Mouse (Mus musculus) heart, postnatal 14 days (tissue): Measurements from ENCODE around the gene Spata2l. TPM values are rescaled to one million over a fixed set of nuclear protein-coding genes. Genes with fewer than 3 reads are reported as not detected.
"Not testable (repeated sequence)": the region's sequence is repeated elsewhere in the genome, so short reads cannot be mapped to it uniquely, and the experiment has no call there.

Experiments
- DNase-seq, 2 experiments: peaks; one replicate each; pipeline ENCODE4 v3.0.0; 2021 to 2022
- intact Hi-C: fragments of 180-260 bp; cut with DNase I; formaldehyde crosslinking; loops from one replicate; pipeline ENCODE4 v1.15.1; 2025
- total RNA-seq, 2 experiments: library from RNA; stranded (reverse); gene quantifications; 2 replicates each; pipeline ENCODE4 v1.2.3; 2021

Spata2l gene
- total RNA-seq, 2 experiments from 2014 or later = 6.5 to 6.9 TPM

DNA sequence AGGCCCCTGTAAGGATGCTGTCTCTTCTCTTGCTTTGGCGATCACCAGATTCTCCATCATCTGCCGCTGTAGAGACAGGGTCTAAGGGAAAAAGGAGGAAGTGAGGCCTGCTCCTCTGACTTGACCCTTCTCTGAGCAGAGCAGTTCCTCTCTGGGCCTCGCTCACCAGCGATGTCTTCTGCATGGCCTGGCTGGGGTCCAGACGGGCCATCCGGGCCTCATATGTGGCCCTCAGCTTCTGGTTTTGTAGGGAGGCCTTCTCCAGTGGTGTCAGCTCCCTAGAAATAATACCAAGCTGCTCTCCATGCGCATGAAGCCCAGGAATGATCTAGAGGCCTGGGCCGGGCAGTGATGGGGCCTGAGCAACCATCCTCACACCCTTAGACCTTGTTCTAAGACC lies 12.6 kb upstream of the Spata2l start:
- no peak for DNase-seq
- intact Hi-C loops = no loop called here

DNA sequence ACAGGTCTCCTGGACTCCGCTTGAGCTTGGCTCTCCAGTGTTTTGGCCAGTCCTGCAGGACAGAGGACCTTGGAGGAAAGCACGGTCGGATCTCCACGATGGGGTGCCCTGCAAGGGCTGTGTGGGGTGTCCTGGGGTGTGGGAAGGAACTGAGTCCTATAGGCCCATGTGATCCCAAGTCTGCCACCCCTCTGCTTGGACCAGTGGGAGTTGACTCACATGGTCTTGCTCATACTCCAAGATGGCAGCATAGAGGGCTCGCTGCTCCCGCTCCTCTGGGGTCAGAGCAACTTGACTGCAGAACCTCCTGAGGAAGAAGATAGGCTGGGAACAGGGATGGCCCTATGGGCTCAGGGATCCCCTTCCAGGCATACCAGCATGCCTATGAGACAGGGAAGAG lies 11.7 kb upstream of the Spata2l start:
- DNase-seq = no peak

DNA sequence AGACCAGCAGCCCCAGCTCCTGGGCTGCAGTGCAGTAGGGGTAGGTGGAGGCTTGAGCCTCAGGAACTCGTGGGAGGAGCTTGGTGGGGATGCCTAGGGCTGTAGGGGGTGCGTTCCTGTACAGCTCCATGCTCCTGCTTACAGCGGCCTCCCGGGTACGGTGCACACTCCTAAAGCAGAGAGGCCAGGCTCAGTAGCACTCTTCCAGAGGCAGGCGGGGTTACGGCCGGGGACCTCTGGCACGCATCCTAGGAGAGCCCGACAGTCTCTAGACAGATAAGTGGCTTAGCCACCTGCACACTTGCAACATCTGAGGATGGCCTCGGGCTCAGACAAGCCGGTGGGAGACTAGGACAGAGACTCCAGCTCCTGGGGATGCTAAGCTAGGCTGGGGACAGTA lies 9.5 kb upstream of the Spata2l start:
- intact Hi-C loops = no loop called here
- DNase-seq = no peak

More for the DNA sequence above, 11.7 kb upstream of the Spata2l start:
- intact Hi-C loops = no loop called here

DNA sequence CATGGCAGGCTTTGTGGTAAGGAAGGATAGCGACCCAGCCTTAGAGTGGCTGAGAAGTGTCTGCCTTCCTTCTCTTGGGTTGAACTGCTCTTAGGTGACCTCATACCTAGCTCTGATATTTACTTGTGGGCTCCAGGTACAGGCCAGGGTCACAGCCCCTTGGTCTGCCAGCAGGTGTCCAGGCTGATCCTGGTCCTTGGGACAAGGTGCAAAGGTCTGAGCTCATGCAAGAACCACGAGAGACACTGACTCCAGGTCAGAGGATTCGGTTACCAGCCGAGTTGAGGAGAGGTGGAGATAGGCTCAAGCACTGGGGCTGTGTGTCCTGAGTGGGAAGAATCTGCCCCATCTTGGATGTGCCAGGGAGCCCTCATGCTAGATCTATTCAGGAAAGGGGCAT lies 8.3 kb upstream of the Spata2l start:
- no peak for DNase-seq
- intact Hi-C loops = no loop called here

DNA sequence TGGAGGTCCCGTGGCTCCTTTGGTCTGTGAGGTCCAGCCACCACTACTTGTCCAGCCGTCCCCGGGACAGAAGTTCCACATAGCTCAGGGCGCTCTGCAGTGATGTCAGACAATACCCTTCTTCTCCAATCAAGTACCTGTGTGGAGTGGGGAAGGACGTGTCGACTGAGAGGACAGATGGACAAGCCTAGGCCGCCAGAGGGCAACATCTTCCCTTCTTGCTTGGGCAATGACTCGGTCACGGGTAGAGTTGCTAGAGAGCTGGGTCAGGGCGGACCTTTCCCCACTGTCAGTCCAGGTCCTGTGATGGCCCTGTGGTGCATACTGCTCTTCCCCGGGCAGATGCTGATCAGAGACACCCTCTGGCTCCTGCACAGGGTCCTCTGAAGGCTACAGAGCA lies 7.0 kb upstream of the Spata2l start:
- DNase-seq = no peak
- intact Hi-C loops = no loop called here

DNA sequence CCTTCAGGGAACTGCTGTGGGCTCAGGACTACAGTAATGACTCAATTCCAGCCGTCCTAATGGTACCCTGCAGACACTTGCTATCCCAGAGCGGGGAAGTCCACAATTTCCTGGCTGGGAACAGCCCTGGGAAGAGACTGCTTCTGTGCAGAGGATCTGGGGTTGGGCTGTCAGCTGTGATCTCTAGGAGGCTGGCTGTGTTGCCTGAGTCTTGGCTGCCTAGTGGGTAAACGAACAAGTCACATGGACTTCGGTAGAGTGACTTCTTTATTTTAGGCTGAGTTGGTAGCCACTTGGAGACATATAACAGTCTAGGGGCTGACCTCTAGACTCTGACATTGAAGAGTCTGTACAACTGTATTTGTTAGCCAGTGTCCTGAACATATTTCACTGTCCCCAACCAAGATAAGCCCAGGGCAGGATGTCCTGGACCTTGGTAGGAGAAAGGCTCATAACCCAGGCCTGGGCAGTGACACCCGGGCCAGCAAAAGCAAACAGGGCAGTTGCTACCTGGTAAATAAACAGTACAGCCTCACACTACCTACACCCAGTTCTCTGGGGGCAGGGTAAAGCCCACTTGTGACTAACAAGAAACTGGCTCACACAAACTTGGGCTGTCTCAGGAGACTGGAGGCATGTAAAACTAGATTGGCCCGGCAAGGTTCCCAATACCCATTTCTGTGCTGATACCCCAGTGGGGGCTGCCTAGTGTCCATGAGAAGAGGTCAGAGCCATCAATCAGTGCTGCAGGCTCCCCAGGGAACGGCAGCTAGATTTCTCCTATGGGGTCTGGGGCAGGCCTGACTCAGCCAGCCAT lies 6.3 kb upstream of the Spata2l start:
- DNase-seq = no peak
- intact Hi-C loops = no loop called here

DNA sequence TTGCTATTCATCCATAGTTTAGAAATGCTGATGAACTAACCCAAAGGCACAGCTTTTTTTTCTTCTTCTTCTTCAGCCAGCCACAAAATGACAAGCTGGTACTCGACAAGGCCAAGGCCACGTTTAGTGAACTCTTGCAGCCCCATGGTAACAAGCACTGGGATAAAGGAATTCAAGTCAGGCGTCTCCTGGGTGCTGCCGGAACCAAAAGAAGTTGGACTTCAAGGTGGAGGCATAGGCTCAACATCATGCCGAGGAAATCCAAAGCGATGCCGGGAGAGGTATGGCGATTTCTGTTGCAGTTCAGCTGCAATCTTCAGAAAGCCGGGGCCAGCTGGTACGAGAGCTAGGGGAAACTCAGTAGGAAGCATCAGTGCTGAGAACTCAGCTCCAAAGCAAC lies 3.4 kb upstream of the Spata2l start:
- intact Hi-C loops = no loop called here

DNA sequence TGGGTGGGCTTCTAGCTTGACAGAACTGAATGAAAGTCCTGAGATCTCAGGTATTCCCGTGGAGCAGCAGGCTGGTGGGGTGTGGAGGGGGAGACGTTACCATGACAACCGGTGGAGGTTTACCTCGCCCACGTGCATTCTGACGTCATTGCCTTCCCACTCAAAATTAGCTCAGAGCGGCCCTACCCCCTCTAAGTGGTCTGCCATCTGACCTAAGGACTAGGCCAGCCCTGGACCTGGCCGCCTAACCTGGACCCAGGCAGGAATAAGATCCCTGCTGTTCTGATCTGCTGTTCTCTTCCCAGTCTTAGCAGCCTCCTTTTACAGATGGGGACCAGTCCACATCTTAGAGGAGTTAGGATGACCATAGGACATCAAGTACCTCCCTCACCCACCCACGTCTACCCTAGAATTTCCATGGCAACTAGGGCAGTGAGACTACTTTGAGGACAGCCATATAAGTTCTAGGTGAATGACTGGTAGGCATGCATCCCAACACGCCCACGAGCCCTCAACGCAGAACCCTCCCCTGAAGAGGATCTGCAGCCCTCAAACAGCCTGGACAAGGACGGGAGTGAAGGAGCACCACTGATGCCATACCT lies 1.0 kb downstream of the Spata2l start:
- intact Hi-C loops = no loop called here
- no peak for DNase-seq

More for the DNA sequence above, 3.4 kb upstream of the Spata2l start:
- no peak for DNase-seq

DNA sequence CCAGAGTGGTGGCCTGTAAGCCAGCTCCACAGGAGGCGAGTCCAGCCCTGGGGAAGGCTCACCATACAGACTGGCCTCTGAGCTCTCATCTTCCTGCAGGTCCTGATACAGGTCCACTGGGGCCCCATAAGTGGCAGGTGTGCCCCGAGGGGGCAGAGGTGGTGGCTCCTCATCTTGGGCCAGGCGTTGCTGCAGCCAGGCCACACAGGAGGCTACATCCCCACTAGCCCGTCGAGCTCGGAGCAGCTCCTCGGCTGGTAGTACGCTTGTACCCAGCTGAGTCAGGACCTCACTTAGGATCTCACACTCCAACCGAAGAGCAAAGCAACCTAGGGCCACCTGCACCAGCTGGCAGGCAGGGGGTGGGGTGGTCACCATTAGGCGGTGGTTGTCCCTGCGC lies 2.3 kb downstream of the Spata2l start:
- DNase-seq = no peak
- intact Hi-C loops = no loop called here

DNA sequence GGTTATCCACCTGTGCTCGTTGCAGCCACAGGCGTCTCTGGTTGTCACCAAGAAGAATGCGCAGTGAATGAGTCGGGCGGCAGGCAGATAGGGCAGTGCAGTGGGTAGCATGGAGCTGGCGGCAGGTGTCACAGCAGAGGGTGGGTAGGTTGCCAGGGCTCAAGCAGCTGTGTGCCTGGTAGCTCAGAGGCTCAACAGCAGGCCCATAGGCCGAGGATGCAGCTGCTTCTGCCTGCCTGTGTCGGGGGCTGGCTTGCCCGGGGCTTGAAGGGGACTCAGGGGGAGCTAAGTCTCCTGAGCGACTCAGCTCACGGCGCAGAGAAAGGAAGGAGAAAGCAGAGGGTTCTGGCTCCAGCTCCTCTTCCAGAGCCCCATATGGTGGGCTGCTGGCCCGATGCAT lies 2.7 kb downstream of the Spata2l start:
- intact Hi-C loops = no loop called here
- no peak for DNase-seq

DNA sequence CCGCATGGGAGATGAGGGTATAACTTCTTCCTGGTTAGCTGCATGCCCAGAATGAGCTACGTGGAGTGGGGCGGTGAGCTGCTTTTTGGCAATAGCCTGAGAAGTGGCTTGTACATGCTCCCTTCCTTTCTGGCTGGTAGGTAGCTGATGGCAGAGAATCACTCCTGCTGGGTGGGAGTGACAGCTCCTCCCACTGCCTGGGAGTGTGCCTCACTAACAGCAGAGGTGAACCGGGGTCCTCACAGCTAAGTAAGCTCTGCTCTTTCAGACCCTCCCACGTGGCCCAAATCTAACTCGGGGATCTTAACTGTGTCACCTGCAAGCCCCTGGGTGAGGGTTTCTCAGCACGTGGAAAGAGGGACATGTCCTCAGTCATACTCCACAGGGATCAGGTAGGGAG lies 3.5 kb downstream of the Spata2l start:
- DNase-seq = no peak
- intact Hi-C loops = no loop called here

DNA sequence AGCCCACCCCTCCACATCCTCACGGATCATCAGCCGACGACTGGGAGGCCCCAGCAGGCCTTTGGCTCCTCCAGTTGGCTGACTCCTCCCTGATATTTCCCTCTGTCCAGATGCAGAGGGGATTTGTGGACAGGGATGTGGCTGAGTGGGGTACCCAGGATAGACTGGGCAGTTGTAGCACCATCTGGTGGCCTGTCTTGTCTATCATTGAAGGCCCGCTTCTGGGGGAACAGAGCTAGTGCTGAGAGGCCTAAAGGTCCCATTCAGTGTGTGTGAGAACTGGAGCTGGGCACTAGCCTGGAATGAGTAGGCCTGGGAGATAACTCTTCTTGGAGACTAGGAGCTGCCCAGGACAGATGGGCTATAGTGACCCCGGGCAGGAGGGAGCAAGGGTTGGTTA lies 4.3 kb downstream of the Spata2l start:
- intact Hi-C loops = no loop called here
- DNase-seq = peak in 1 of 2 experiments; percentile 32

DNA sequence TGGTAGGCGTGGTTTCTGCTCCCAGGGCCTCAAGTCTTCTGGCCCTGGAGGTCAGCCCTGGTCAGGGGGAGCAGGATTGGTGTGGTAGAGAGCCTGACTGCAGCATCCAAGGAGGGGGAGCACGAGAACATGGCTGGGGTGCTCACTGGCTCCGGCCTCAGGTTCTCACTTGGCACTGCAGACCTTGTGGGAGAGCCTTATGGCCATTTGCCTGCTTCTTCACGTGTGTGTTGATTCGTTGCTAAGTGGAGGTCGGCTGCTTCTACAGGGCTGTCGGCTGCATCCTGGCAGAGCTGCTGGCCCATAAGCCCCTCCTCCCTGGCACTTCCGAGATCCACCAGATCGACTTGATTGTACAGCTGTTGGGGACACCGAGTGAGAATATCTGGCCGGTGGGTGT lies 5.7 kb downstream of the Spata2l start:
- intact Hi-C loops, DNase-seq: not testable (repeated sequence)

DNA sequence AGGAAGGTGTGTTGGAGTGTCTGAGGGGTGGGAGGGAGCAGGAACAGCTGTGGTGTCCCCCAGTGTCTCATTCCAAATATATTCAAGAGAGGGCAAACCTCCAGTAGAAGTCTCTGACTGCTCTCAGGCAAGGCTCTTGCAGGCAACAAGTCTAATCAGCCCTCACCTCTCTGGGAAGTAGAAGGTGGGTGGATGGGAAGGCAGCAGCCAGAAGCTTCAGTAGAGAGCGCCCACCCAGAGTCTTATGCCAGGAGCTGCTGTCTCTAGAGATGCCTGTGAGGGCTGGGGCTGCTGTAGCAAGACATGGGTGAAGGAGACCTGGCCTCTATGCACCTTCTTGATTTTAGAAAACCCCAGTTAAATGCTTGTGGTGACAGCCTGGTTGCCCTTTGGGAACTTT lies 7.6 kb downstream of the Spata2l start:
- intact Hi-C loops = no loop called here
- no peak for DNase-seq

DNA sequence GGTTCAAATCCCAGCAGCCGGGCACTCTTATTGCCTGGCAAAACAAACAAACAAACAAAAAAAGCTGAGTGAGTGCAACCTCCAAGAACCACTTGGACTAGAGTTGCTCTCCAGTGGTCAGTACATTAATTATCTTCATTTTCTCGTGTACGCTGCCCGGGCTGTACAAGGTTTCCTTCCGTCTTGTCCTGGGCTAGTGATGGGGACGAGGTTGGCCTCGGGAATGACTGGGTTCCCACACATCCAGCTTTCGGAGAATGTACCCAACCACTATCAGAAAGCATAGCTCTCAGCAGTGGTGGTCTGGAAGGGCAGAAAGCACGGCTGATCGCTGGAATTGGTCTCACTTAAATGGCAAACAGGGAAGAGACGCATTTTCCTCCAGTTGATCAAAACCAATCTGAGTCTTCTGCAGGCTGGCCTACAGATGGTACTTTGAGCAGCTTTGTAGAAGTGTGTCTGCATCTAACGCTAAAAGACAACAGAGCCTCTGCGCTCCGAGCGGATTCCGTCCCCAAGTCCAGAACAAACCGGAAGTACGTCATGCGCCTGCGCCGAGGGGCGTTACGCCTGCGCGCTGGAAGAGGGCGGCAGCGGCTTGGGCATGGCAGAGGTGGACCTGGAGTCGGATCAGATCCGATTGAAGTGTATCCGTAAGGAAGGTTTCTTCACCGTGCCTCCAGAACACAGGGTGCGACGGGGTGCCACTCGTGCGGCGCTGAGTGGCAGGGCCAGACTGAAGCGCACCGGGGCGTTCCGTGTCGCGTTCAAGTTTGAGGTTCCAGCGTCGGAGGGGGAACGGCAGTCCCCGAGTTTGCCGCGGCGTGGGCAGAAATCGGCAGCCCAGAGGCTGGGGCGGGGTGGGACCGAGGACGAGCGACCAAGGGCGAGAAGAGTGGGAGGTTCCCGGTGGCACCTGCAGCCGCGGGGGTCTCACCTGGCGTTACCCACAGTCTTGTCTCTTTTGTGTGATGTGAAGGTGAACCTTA lies 11.5 kb downstream of the Spata2l start, which contains the start of gene Cdk10:
Cdk10 (plus strand) TSS at position 565 of the 989 bp plus-strand sequence.
- intact Hi-C loops = loop anchor here (1.0 kb wide), 1 partner anchor 30 kb away; the partner anchor contains the start of genes Vps9d1 and Zfp276
- peak; percentile 92 to 96 for DNase-seq

DNA sequence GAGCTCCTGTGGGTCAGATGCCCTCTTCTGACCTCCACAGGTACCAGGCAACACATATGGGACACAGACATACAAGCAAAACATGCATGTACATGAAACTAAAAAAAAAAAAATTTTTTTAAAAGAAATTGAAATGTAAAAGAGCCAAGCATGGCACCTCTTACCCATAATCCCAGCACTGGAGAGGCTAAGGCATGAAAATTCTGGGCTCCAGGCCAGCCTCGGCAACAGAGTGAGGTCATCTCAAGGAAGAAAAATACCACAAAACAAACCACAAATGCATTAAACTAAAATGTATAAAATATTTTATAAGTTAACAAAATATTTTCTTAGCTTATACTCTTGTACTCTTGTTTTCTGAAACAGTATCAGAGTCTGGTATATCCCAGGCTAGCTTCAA lies 15.1 kb downstream of the Spata2l start:
- DNase-seq = no peak
- intact Hi-C loops = no loop called here

DNA sequence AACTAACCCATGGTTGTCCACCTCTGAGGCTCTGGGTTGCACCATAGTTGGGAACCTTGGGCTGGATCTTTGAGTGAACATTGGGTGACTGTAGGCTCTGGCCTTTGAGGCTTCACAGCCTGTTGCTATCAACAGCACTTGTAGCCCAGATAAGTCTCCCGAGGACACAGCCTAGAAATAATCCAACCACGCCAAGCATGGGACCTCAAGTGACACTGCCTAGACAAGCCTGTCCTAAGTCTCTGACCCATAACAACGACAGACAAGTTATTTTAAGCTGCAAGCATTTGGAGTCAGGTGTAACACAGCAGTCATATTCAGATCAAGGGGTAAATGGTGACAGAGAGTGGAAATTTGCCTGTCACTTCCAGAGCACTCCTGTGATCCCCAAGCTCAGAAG lies 20.6 kb downstream of the Spata2l start:
- intact Hi-C loops = no loop called here
- peak in 1 of 2 experiments; percentile 37 for DNase-seq

DNA sequence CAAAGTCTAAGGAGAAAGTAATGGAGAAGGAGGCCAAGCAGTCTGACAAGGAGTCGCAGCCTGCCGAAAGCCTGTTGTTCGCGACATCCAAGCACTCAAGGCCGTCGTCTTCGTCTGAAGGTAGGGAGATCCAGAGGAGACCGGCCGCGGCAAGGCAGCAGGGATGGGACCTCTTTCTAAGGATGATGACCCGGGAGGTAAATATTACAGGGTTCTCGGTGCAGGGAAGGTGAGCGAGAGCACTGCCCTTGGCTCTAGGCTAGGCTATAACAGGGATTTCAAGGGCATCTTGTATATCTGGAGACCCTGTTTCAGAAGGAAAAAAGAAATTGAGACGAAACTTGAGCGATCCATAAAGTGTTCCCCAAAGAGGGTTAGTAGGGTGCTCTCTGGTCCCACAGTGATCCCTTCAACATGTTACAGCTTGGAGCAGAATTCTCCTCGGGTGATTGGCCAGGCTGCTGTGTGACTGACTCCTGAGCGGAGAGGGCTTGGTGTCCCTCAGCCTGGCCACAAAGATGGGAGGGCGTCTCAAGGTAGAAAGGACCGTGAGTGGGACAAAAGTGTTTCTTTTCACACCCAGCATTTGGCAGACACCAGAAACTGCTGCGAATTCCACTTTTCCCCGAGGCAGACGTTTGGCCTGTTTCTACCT lies 22.8 kb downstream of the Spata2l start:
- intact Hi-C loops = no loop called here
- DNase-seq = peak in 1 of 2 experiments; percentile 27

DNA sequence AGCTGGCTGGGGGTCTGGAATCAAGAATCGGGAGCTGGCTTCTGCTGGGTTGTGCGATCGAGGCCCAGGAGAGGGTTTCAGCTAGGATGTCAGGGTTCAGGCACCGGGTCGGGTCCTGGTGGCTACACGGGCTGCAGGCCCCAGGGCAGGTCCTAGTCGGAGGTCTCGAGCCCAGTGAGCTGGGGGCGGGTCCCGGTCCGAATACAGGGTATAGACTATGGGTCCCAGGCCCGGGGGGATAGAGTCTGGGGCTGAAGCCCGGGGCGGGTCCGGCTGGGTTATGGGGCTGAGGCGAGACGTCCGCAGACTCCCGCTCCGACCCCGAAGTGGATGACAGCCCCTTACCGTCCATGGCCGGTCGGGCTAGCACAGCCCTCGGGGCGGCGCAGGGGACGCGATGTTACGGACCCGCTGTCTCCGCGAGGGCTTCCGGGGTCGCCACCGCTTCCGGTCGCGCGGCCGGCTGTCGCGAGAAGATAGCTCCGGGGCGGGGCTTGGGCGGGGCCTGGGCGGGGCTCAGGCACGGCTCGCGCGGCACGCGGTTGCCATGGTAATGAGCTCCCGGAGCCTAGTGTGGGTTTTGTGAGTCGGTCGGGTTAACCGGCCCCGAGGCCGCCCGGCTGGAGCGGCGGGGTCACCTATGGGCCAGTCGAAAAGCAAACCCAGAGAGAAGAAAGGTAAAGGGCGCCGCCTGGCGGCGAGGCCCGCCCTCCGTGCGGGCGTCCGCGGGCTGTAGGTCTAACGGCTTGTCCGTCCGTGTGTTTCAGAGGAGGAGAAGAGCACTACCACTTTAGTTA lies 23.5 kb downstream of the Spata2l start, which contains the start of the genes Chmp1a and Spata33:
Chmp1a (minus strand) TSS at position 443 of the 797 bp plus-strand sequence.
Spata33 (plus strand) TSS at position 512 of the 797 bp plus-strand sequence.
- intact Hi-C loops = no loop called here
- DNase-seq = peak; percentile 90
